Mouse (Mus musculus) ES-E14 (cell line): ENCODE results near the gene Gstm2.

Source experiments
- CHD2 ChIP-seq: IDR thresholded peaks from 2 replicates; pipeline ENCODE4 v1.6.1; 2014; ENCODE audit warnings: mild to moderate bottlenecking, low read depth, low read length, inconsistent platforms
- HCFC1 ChIP-seq: IDR thresholded peaks from 2 replicates; pipeline ENCODE4 v1.6.1; 2012; ENCODE audit warnings: low read length, inconsistent platforms, borderline replicate concordance; ENCODE audit not compliant: insufficient read depth
- MAFK ChIP-seq: IDR thresholded peaks from 2 replicates; pipeline ENCODE4 v1.6.1; 2014; ENCODE audit warnings: mild to moderate bottlenecking, low read depth, low read length, inconsistent platforms; ENCODE audit not compliant: insufficient read depth
- ZC3H11A ChIP-seq: IDR thresholded peaks from 2 replicates; pipeline ENCODE4 v1.6.1; 2012; ENCODE audit warnings: low read depth, mild to moderate bottlenecking, inconsistent platforms, low read length, borderline replicate concordance
- ZNF384 ChIP-seq: IDR thresholded peaks from 2 replicates; pipeline ENCODE4 v1.6.1; 2012; ENCODE audit warnings: low read depth, low read length, inconsistent platforms

- 0 out of 2 replicates have a peak, but pooled peaks have one; percentile 48 for TF ChIP-seq MAFK
- no peak for TF ChIP-seq ZC3H11A
- TF ChIP-seq HCFC1 = no peak
- no peak for TF ChIP-seq CHD2
- TF ChIP-seq ZNF384 = no peak
These were observed 46.9 kb downstream of the Gstm2 start for GRCm38 (mm10) chr3:107939403-107939802.
